Mouse (Mus musculus) gastrocnemius, adult 2 months (tissue): ENCODE results near the gene Erf. TPM values are rescaled to one million over a fixed set of nuclear protein-coding genes. Genes with fewer than 3 reads are reported as not detected.
"Not testable (repeated sequence)": the region's sequence is repeated elsewhere in the genome, so short reads cannot be mapped to it uniquely, and the experiment has no call there.

Experiments used
- DNase-seq: peaks from one replicate; pipeline ENCODE4 v3.0.0; 2022
- H3K27ac ChIP-seq: fragments of 200-600 bp; 2 replicates; pipeline ENCODE4 v1.8.1; 2022; ENCODE audit warnings: mild to moderate bottlenecking
- H3K4me3 ChIP-seq: fragments of 200-600 bp; 2 replicates; pipeline ENCODE4 v1.8.1; 2022; ENCODE audit warnings: mild to moderate bottlenecking, moderate library complexity
- CTCF ChIP-seq: fragments of 200-600 bp; IDR thresholded peaks from 2 replicates; pipeline ENCODE4 v1.8.1; 2022; ENCODE audit warnings: antibody characterized with exemption, mild to moderate bottlenecking, moderate library complexity
- intact Hi-C: fragments of 180-260 bp; cut with DNase I; formaldehyde crosslinking; loops from one replicate; pipeline ENCODE4 v1.15.1; 2025
- total RNA-seq, 2 experiments: library from RNA; stranded (reverse); gene quantifications; 2 replicates each; pipeline ENCODE4 v1.2.3; 2021

Erf gene
- total RNA-seq, 2 experiments from 2014 or later = 5.4 to 7.4 TPM

DNA sequence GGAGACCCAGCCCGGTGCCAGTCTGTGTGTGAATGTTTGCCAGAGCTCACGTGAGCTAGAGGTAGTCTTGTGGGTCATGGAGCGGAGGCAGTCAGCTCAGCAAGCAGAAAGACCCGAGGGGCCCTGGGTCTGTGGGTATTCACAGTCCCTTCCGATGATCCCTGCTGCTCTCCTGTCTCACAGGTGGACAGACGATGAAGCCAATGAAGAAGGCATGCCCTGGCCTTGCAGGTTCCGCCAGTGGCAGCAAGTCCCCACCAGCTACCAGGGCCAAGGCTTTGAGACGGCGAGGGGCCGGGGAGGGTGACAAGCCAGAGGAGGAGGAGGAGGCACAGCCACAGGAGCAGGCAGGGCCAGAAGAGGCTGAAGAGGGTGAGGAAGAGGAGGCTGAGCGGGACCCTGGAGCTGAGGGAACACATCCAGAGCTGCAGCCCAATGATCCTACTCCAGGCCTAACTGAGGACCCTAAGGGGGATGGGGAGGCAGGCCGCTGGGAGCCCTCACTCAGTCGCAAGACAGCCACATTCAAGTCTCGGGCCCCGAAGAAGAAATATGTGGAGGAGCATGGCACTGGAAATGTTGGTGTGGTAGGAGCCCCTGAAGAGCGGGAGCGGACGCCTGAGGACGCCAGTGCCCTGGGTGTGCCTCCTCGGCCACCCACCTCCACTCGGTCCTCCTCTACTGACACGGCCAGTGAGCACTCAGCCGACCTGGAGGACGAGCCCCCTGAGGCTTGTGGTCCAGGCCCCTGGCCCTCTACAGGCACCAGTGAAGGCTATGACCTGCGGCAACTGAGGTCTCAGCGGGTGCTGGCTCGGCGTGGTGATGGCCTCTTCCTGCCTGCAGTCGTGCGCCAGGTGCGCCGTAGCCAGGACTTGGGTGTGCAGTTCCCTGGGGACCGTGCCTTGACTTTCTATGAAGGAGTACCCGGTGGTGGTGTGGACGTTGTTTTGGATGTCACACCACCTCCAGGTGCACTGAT, 20.4 kb upstream of the Erf start:
- DNase-seq = peak; percentile 33
- intact Hi-C loops = no loop called here
- TF ChIP-seq CTCF = no peak
- no peak overlapping the region for H3K4me3 ChIP-seq
- H3K27ac ChIP-seq = no peak overlapping the region

- peak; percentile 24 for DNase-seq
- peak overlapping the region; percentile 99 for H3K27ac ChIP-seq
- no peak for TF ChIP-seq CTCF
- peak overlapping the region; percentile 97 for H3K4me3 ChIP-seq
- intact Hi-C loops = no loop called here
Observed at GRCm38 (mm10) chr7:25269545-25270271, 19.1 kb upstream of the Erf start.

GRCm38 (mm10) chr7:25269029-25269428, 18.5 kb upstream of the Erf start:
- intact Hi-C loops = no loop called here
- peak; percentile 19 for DNase-seq
- Histone ChIP-seq H3K4me3 (peak overlapping the region; percentile 97), H3K27ac (peak overlapping the region; percentile 99)
- TF ChIP-seq CTCF = no peak

DNA sequence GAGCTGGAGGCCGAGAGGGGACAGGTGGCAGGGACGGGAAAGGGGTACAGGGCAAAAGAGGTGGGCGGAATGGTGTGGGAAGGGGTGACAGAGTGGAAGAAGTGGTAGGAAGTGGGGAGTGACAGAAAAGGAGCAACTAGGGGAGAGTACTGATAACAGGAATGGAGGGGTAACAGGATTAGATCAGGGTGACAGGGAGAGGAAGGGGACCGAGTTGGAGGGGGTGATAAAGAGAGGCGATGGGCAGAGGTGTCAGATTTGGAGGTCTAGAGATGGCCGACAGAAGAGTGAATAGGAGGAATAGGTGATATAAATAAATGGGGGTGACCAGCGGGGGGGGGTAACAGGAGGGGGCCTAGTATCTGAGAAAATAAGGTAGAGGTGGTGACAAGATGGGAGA, 18.0 kb upstream of the Erf start:
- Histone ChIP-seq H3K27ac (peak overlapping the region; percentile 99), H3K4me3 (peak overlapping the region; percentile 97)
- intact Hi-C loops = no loop called here
- no peak for TF ChIP-seq CTCF
- DNase-seq = no peak

GRCm38 (mm10) chr7:25267751-25268463, 17.3 kb upstream of the Erf start:
- peak; percentile 99 for DNase-seq
- Histone ChIP-seq H3K27ac (peak overlapping the region; percentile 99), H3K4me3 (peak overlapping the region; percentile 97)
- intact Hi-C loops = loop anchor here (1.0 kb wide), 1 partner anchor 17 kb away; no protein-coding TSS in a partner anchor
- TF ChIP-seq CTCF = no peak

- intact Hi-C loops = loop anchor here (1.0 kb wide), 1 partner anchor 16 kb away; no protein-coding TSS in a partner anchor
Observed at GRCm38 (mm10) chr7:25267301-25267750, 16.8 kb upstream of the Erf start, which contains the start of gene Cic. Gene Cic (plus strand): TSS chr7:25267704.

GRCm38 (mm10) chr7:25266180-25266962, 15.8 kb upstream of the Erf start:
- no peak for DNase-seq
- Histone ChIP-seq H3K4me3 (no peak overlapping the region), H3K27ac (no peak overlapping the region)
- intact Hi-C loops = no loop called here
- no peak for TF ChIP-seq CTCF

More at GRCm38 (mm10) chr7:25267301-25267750, 16.8 kb upstream of the Erf start, which contains the start of gene Cic:
- TF ChIP-seq CTCF = peak; percentile 8; the same call in 1 of the 2 replicates
- DNase-seq = peak; percentile 99
- peak within 1 kb of the TSS; percentile 99 for H3K27ac ChIP-seq
- peak within 1 kb of the TSS; percentile 97 for H3K4me3 ChIP-seq

DNA sequence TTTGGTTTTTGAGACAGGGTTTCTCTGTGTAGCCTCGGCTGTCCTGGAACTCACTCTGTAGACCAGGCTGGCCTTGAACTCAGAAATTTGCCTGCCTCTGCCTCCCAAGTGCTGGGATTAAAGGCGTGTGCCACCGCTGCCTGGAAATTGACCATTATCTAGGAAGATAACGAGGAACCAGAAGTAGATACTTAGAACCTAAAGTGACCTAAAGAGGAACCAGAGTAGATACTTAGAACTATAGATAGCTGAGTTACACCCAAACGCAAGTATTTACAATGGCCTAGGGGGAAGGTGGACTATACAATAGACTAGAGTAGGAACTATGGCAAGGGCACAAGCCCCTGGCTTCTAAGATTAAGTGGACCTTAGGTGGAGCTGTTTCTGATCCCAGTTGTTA, 15.2 kb upstream of the Erf start:
- H3K27ac ChIP-seq, H3K4me3 ChIP-seq, DNase-seq, intact Hi-C loops: not testable (repeated sequence)

DNA sequence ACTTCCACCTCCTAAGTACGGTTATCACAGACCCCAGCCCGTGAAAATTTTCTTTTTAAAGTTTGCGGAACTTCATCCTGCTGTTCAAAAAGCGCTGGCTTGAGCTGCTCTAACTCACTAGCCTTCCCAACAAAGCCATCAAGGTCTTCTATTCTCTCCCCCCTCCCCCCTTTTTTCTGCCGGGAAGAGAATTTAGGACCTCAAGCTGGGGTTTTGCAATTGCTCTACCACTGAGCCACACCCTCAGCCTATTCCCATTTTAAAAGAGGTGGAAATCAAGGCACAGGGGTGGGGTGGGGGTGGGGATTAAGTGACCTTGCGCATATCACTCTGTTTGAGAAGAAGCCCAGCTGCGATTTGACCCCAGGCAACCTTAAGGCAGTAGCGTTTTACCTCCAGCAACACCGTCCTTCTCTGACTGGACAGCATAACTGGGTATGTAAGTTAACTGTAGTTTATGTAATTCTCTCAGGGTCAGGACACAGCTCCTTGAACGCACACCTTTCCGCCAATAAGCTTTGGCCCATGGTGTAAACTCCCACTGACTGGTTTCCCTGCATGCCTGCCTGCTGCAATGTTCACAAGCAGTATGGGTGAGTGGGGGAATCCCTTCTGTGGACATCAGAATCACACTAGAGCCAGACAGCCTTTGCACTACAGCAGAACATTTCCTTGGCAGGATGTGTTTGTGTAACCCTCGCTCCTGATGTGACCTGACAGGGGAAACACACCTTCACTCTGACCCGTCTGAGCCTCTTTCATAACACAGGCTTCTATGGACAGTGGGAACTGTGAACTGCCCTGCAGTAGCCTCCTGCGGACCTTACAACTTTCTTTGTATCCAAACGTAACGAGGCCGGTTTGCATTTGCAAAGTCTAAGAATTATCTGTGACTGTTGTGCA, 13.7 kb upstream of the Erf start:
- Histone ChIP-seq H3K27ac (no peak overlapping the region), H3K4me3 (no peak overlapping the region)
- no peak for TF ChIP-seq CTCF
- intact Hi-C loops = no loop called here
- DNase-seq = no peak

- no peak for DNase-seq
Observed at GRCm38 (mm10) chr7:25261896-25262295, 11.3 kb upstream of the Erf start.

More at GRCm38 (mm10) chr7:25261896-25262295, 11.3 kb upstream of the Erf start:
- Histone ChIP-seq H3K27ac (no peak overlapping the region), H3K4me3 (no peak overlapping the region)
- intact Hi-C loops = no loop called here
- no peak for TF ChIP-seq CTCF
